Mouse (Mus musculus) limb, embryonic 13.5 days (tissue): ENCODE data around the gene Csf2rb. TPM values are rescaled to one million over a fixed set of nuclear protein-coding genes. Genes with fewer than 3 reads are reported as not detected.
"Not testable (repeated sequence)": the region's sequence is repeated elsewhere in the genome, so short reads cannot be mapped to it uniquely, and the experiment has no call there.

Experiments
- ATAC-seq: fragments of 200-750 bp; cut with Nextera tagmentation; 2 replicates; pipeline ENCODE4 v1.8.0; 2017; ENCODE audit warnings: low read depth, moderate number of reproducible peaks, moderate TSS enrichment; ENCODE audit not compliant: low FRiP score
- H3K27ac ChIP-seq: fragments of 300-500 bp; sonication (generic); 2 replicates; pipeline ENCODE4 v1.5.1; 2015; ENCODE audit warnings: inconsistent platforms, mild to moderate bottlenecking, moderate library complexity
- H3K27me3 ChIP-seq: fragments of 300-500 bp; sonication (generic); 2 replicates; pipeline ENCODE4 v1.6.1; 2015; ENCODE audit warnings: mild to moderate bottlenecking, inconsistent platforms
- H3K36me3 ChIP-seq: fragments of 300-500 bp; sonication (generic); 2 replicates; pipeline ENCODE4 v1.6.1; 2015; ENCODE audit warnings: inconsistent platforms, mild to moderate bottlenecking, moderate library complexity
- H3K4me1 ChIP-seq: fragments of 300-500 bp; sonication (generic); 2 replicates; pipeline ENCODE4 v1.6.1; 2015; ENCODE audit warnings: inconsistent platforms
- H3K4me2 ChIP-seq: fragments of 300-500 bp; sonication (generic); replicated peaks from 2 replicates; pipeline ENCODE4 v1.6.1; 2015; ENCODE audit warnings: inconsistent platforms, mild to moderate bottlenecking, moderate library complexity
- H3K4me3 ChIP-seq: fragments of 300-500 bp; sonication (generic); 2 replicates; pipeline ENCODE4 v1.5.1; 2015; ENCODE audit warnings: moderate library complexity, mild to moderate bottlenecking, inconsistent platforms
- H3K9ac ChIP-seq: fragments of 300-500 bp; sonication (generic); 2 replicates; pipeline ENCODE4 v1.6.1; 2015; ENCODE audit warnings: mild to moderate bottlenecking, inconsistent platforms
- H3K9me3 ChIP-seq: fragments of 300-500 bp; sonication (generic); 2 replicates; pipeline ENCODE4 v1.6.1; 2016; ENCODE audit warnings: inconsistent platforms
- WGBS: fragments of 180-500 bp; shearing (Covaris S2); methylation state at CpG from one replicate; pipeline ENCODE4 v1.1.7; 2015; 5-methylcytosine and 5-hydroxymethylcytosine counted together
- polyA plus RNA-seq: library from polyadenylated mRNA; unstranded; fragments of >200 nt; fragmentation: Nextera tagmentation; extraction: Ambion mirVana; gene quantifications from 2 replicates; pipeline ENCODE4 v1.2.1, GENCODE M21; 2015

Csf2rb gene
- 1.2 and 1.6 TPM in 2 replicates for polyA plus RNA-seq

- no peak for ATAC-seq
- Histone ChIP-seq H3K36me3 (no peaks in the 10 kb centered on the region), H3K4me2 (no peak within 1 kb of the TSS), H3K27ac (no peak within 1 kb of the TSS), H3K4me3 (no peak within 1 kb of the TSS), H3K9ac (no peak within 1 kb of the TSS), H3K27me3 (no peaks in the 10 kb centered on the region), H3K4me1 (no peaks in the 10 kb centered on the region), H3K9me3 (no peaks in the 10 kb centered on the region)
- 76% methylated on average over 11 of the region's 11 CpGs for WGBS
Observed at GRCm38 (mm10) chr15:78325671-78326339, at the start of gene Csf2rb. Csf2rb (plus strand) TSS chr15:78325752.

GRCm38 (mm10) chr15:78278308-78278707 lies 47.2 kb upstream of the Csf2rb start:
- Histone ChIP-seq H3K9me3 (no peaks in the 10 kb centered on the region), H3K9ac (no peak overlapping the region), H3K4me3 (no peak overlapping the region), H3K27ac (no peak overlapping the region), H3K4me1 (no peaks in the 10 kb centered on the region), H3K36me3 (no peaks in the 10 kb centered on the region), H3K27me3 (no peaks in the 10 kb centered on the region), H3K4me2 (no peak overlapping the region)
- no peak for ATAC-seq
- WGBS, result 70% methylated on average over 2 of the region's 2 CpGs

- Histone ChIP-seq H3K4me1 (no peaks in the 10 kb centered on the region), H3K27ac (no peak overlapping the region), H3K4me2 (no peak overlapping the region), H3K9me3 (no peaks in the 10 kb centered on the region), H3K9ac (no peak overlapping the region), H3K27me3 (no peaks in the 10 kb centered on the region), H3K36me3 (no peaks in the 10 kb centered on the region), H3K4me3 (no peak overlapping the region)
- ATAC-seq, result no peak
- 86% methylated on average over 5 of the region's 5 CpGs for WGBS
Observed at GRCm38 (mm10) chr15:78287941-78288340, 37.6 kb upstream of the Csf2rb start.

- 69% methylated on average over 5 of the region's 5 CpGs for WGBS
Observed at GRCm38 (mm10) chr15:78289775-78290174, 35.8 kb upstream of the Csf2rb start.

GRCm38 (mm10) chr15:78293228-78293627 lies 32.3 kb upstream of the Csf2rb start:
- 12% methylated on average over 2 of the region's 2 CpGs for WGBS
- H3K4me1 ChIP-seq, result not testable (repeated sequence)

More at GRCm38 (mm10) chr15:78289775-78290174, 35.8 kb upstream of the Csf2rb start:
- not testable (repeated sequence) for H3K27ac ChIP-seq, H3K9ac ChIP-seq, H3K36me3 ChIP-seq, ATAC-seq, H3K9me3 ChIP-seq, H3K27me3 ChIP-seq, H3K4me1 ChIP-seq, H3K4me3 ChIP-seq, H3K4me2 ChIP-seq

GRCm38 (mm10) chr15:78293716-78294115 lies 31.8 kb upstream of the Csf2rb start:
- no peak overlapping the region for H3K4me2 ChIP-seq
- no peak overlapping the region for H3K9ac ChIP-seq
- no peak overlapping the region for H3K4me3 ChIP-seq
- H3K4me1 ChIP-seq, result no peaks in the 10 kb centered on the region
- no peaks in the 10 kb centered on the region for H3K27me3 ChIP-seq
- H3K36me3 ChIP-seq, result no peaks in the 10 kb centered on the region
- ATAC-seq, result no peak
- no peak overlapping the region; the same call in 1 of the 2 replicates for H3K27ac ChIP-seq
- 81% methylated on average over 4 of the region's 4 CpGs for WGBS
- no peaks in the 10 kb centered on the region for H3K9me3 ChIP-seq

More at GRCm38 (mm10) chr15:78293228-78293627, 32.3 kb upstream of the Csf2rb start:
- ATAC-seq, H3K27me3 ChIP-seq, H3K4me2 ChIP-seq, H3K27ac ChIP-seq, H3K9me3 ChIP-seq, H3K36me3 ChIP-seq, H3K9ac ChIP-seq, H3K4me3 ChIP-seq: not testable (repeated sequence)

- H3K4me3 ChIP-seq, result no peak overlapping the region
- no peak for ATAC-seq
- no peaks in the 10 kb centered on the region for H3K9me3 ChIP-seq
- H3K27ac ChIP-seq, result no peak overlapping the region
- H3K36me3 ChIP-seq, result no peaks in the 10 kb centered on the region
- H3K27me3 ChIP-seq, result no peaks in the 10 kb centered on the region
- no peak overlapping the region for H3K4me2 ChIP-seq
- H3K4me1 ChIP-seq, result no peaks in the 10 kb centered on the region
- WGBS, result 91% methylated on average over 1 of the region's 1 CpGs
- no peak overlapping the region for H3K9ac ChIP-seq
Observed at GRCm38 (mm10) chr15:78298558-78298957, 27.0 kb upstream of the Csf2rb start.

GRCm38 (mm10) chr15:78299641-78300040 lies 25.9 kb upstream of the Csf2rb start:
- Histone ChIP-seq H3K9me3 (no peaks in the 10 kb centered on the region), H3K4me2 (no peak overlapping the region), H3K9ac (no peak overlapping the region), H3K27me3 (no peaks in the 10 kb centered on the region), H3K4me1 (no peaks in the 10 kb centered on the region), H3K4me3 (no peak overlapping the region), H3K36me3 (no peaks in the 10 kb centered on the region), H3K27ac (no peak overlapping the region)
- WGBS, result 80% methylated on average over 3 of the region's 3 CpGs
- ATAC-seq, result no peak

- H3K4me1 ChIP-seq, result no peaks in the 10 kb centered on the region
- ATAC-seq, result no peak
- H3K27me3 ChIP-seq, result no peaks in the 10 kb centered on the region
- H3K9ac ChIP-seq, result no peak overlapping the region
- no peaks in the 10 kb centered on the region for H3K36me3 ChIP-seq
- H3K4me3 ChIP-seq, result no peak overlapping the region
- H3K9me3 ChIP-seq, result no peaks in the 10 kb centered on the region
- H3K27ac ChIP-seq, result no peak overlapping the region
- H3K4me2 ChIP-seq, result no peak overlapping the region
Observed at GRCm38 (mm10) chr15:78300773-78301172, 24.8 kb upstream of the Csf2rb start.

- Histone ChIP-seq H3K4me2 (no peak overlapping the region), H3K27me3 (no peaks in the 10 kb centered on the region), H3K9ac (no peak overlapping the region), H3K36me3 (no peaks in the 10 kb centered on the region), H3K27ac (no peak overlapping the region), H3K4me1 (no peaks in the 10 kb centered on the region), H3K9me3 (no peaks in the 10 kb centered on the region), H3K4me3 (no peak overlapping the region)
- no peak for ATAC-seq
- 97% methylated on average over 4 of the region's 4 CpGs for WGBS
Observed at GRCm38 (mm10) chr15:78302718-78303117, 22.8 kb upstream of the Csf2rb start.

- Histone ChIP-seq H3K27me3 (no peaks in the 10 kb centered on the region), H3K9ac (no peak overlapping the region), H3K27ac (no peak overlapping the region), H3K4me1 (no peaks in the 10 kb centered on the region), H3K4me3 (no peak overlapping the region), H3K9me3 (no peaks in the 10 kb centered on the region), H3K4me2 (no peak overlapping the region), H3K36me3 (no peaks in the 10 kb centered on the region)
- no peak for ATAC-seq
- 87% methylated on average over 6 of the region's 6 CpGs for WGBS
Observed at GRCm38 (mm10) chr15:78303665-78304233, 21.8 kb upstream of the Csf2rb start.

- ATAC-seq, result no peak
- Histone ChIP-seq H3K36me3 (no peaks in the 10 kb centered on the region), H3K9ac (no peak within 1 kb of the TSS), H3K27me3 (no peaks in the 10 kb centered on the region), H3K4me3 (no peak within 1 kb of the TSS), H3K4me2 (no peak within 1 kb of the TSS), H3K27ac (no peak within 1 kb of the TSS), H3K9me3 (no peaks in the 10 kb centered on the region), H3K4me1 (no peaks in the 10 kb centered on the region)
- WGBS, result 80% methylated on average over 10 of the region's 10 CpGs
Observed at GRCm38 (mm10) chr15:78305341-78305933, 20.1 kb upstream of the Csf2rb start, which contains the start of gene Csf2rb2. Csf2rb2 (minus strand) TSS chr15:78305721.
